Mouse (Mus musculus): ENCODE results near the gene Vmn1r192. TPM values are rescaled to one million over a fixed set of nuclear protein-coding genes. Genes with fewer than 3 reads are reported as not detected.
"Not testable (repeated sequence)": the region's sequence is repeated elsewhere in the genome, so short reads cannot be mapped to it uniquely, and the experiment has no call there.

Gene Vmn1r192
- total RNA-seq (2014; fragmentation: Nextera tagmentation) = not detected in 2 replicates
- total RNA-seq (2017) = 0.11 and 0.12 TPM in 2 replicates
- polyA plus RNA-seq (2012) = not detected in 2 replicates

- ATAC-seq (ENCODE audit: extremely low read depth, insufficient number of reproducible peaks, low FRiP score, poor library complexity, severe bottlenecking) (no peak), DNase-seq (ENCODE audit: low spot score) (no peak)
- Histone ChIP-seq H3K9me3 (replicated peaks) (no peaks in the 10 kb centered on the region), H3K4me1 (ENCODE audit: insufficient read depth, low read depth, low read length) (no peaks in the 10 kb centered on the region), H3K36me3 (replicated peaks) (no peaks in the 10 kb centered on the region), H3K4me3 (ENCODE audit: low read depth, low read length) (no peak within 1 kb of the TSS), H3K27me3 (ENCODE audit: insufficient read depth, low read length) (no peaks in the 10 kb centered on the region)
- TF ChIP-seq POLR2AphosphoS5 (IDR thresholded peaks at IDR 0.05; ENCODE audit: insufficient replicate concordance, low read depth, low read length) = no peak
- no peak for TF ChIP-seq GATA1 (IDR thresholded peaks at IDR 0.05; ENCODE audit: borderline replicate concordance, low read length)
- TF ChIP-seq TAL1 (conservative IDR thresholded peaks at IDR 0.05; ENCODE audit: low read depth, low read length) = no peak
- TF ChIP-seq CTCF (IDR thresholded peaks at IDR 0.05; ENCODE audit: low read depth, low read length) = no peak
- TF ChIP-seq GATA2 (IDR thresholded peaks at IDR 0.05; ENCODE audit: borderline replicate concordance, low read depth, low read length) = no peak
Observed at GRCm38 (mm10) chr13:22191041-22191440, at the start of gene Vmn1r192. Gene Vmn1r192 (minus strand): TSS chr13:22191141.

DNA sequence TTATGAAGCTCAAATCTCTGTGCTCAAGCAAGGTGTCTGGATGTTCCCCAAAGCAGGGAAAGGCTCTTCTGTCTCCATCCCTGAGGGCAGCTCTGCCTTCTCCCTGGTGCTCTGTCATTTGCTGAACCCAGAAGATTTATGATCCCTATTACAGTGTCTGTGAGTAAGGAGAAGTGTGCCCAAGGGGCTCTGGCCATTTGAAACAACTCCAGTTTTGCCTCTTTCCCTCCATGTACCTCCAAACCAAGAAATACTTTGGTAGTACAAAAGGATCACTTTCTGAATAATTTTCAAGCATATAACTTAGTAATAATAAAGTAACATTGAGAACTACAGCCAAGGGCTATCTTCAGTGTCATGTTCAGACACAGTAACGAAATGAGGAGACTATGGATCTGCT is 32.1 kb upstream of the Vmn1r192 start, which contains the start of gene Vmn1r193:
Gene Vmn1r193, minus strand, starts transcription at position 101 of the 400 bp plus-strand sequence.
- DNase-seq (ENCODE audit: low spot score); H3K27me3 ChIP-seq (ENCODE audit: insufficient read depth, low read length); H3K36me3 ChIP-seq (replicated peaks); H3K4me1 ChIP-seq (ENCODE audit: insufficient read depth, low read depth, low read length); H3K9me3 ChIP-seq (replicated peaks); H3K4me3 ChIP-seq (ENCODE audit: low read depth, low read length); ATAC-seq (ENCODE audit: extremely low read depth, insufficient number of reproducible peaks, low FRiP score, poor library complexity, severe bottlenecking): not testable (repeated sequence)

GRCm38 (mm10) chr13:22192756-22193155 is 1.8 kb upstream of the Vmn1r192 start:
- H3K27me3 ChIP-seq (ENCODE audit: insufficient read depth, low read length); ATAC-seq (ENCODE audit: extremely low read depth, insufficient number of reproducible peaks, low FRiP score, poor library complexity, severe bottlenecking); H3K36me3 ChIP-seq (replicated peaks); H3K4me3 ChIP-seq (ENCODE audit: low read depth, low read length); DNase-seq (ENCODE audit: low spot score); H3K9me3 ChIP-seq (replicated peaks); H3K4me1 ChIP-seq (ENCODE audit: insufficient read depth, low read depth, low read length): not testable (repeated sequence)

DNA sequence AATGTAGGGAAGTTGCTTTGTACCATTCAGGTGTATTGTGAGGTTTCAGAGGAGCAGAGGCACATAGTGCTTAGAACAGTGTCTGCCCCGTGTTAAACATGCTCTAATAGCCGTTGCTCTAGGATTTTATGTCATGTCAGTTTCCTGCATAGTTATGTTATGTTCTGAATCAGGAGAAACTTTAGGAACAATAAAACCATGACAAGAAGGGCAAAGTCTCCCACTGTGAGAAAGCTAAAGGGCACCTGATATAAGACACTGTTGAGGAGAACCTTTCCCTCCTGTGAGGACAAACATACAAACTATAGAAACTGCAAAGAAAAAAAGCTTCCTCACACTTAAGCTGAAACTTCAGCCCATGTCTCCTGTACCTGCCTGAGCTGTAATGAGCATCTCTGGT is 556 bp downstream of the Vmn1r192 start:
- TF ChIP-seq GATA1 (IDR thresholded peaks at IDR 0.05; ENCODE audit: borderline replicate concordance, low read length) (no peak), GATA2 (IDR thresholded peaks at IDR 0.05; ENCODE audit: borderline replicate concordance, low read depth, low read length) (no peak), CTCF (IDR thresholded peaks at IDR 0.05; ENCODE audit: low read depth, low read length) (no peak), POLR2AphosphoS5 (IDR thresholded peaks at IDR 0.05; ENCODE audit: insufficient replicate concordance, low read depth, low read length) (no peak), TAL1 (conservative IDR thresholded peaks at IDR 0.05; ENCODE audit: low read depth, low read length) (no peak)
- no peaks in the 10 kb centered on the region for H3K27me3 ChIP-seq (ENCODE audit: insufficient read depth, low read length)
- H3K4me3 ChIP-seq (ENCODE audit: low read depth, low read length) = no peak overlapping the region
- DNase-seq (ENCODE audit: low spot score) (no peak), ATAC-seq (ENCODE audit: extremely low read depth, insufficient number of reproducible peaks, low FRiP score, poor library complexity, severe bottlenecking) (no peak)
- H3K4me1 ChIP-seq (ENCODE audit: insufficient read depth, low read depth, low read length) = no peaks in the 10 kb centered on the region
- H3K36me3 ChIP-seq (replicated peaks) = no peaks in the 10 kb centered on the region
- H3K9me3 ChIP-seq (replicated peaks) = no peaks in the 10 kb centered on the region

DNA sequence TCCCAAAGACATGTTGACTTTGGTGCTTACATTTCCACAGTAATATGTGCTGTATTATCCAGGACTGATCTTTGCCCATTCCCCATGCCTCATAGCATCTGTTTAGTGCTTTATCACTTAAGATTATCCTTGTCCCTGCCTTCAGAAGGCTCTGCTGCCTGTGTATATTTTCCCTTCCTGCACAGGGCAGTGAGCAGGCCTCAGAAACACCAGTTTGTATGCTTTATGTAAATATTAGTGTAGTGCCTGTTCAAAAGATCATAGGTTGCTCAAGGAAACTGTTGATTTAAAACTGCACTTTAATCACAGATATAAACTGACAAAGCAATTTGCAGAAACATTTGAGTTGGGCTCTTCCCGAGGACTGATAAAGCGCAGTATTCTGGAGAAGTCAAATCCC is 1.6 kb downstream of the Vmn1r192 start:
- no peak for DNase-seq (ENCODE audit: low spot score)
- no peak for TF ChIP-seq CTCF (IDR thresholded peaks at IDR 0.05; ENCODE audit: low read depth, low read length)
- no peak for TF ChIP-seq TAL1 (conservative IDR thresholded peaks at IDR 0.05; ENCODE audit: low read depth, low read length)
- no peak for TF ChIP-seq GATA2 (IDR thresholded peaks at IDR 0.05; ENCODE audit: borderline replicate concordance, low read depth, low read length)
- no peak for TF ChIP-seq GATA1 (IDR thresholded peaks at IDR 0.05; ENCODE audit: borderline replicate concordance, low read length)
- TF ChIP-seq POLR2AphosphoS5 (IDR thresholded peaks at IDR 0.05; ENCODE audit: insufficient replicate concordance, low read depth, low read length) = no peak
- H3K4me1 ChIP-seq (ENCODE audit: insufficient read depth, low read depth, low read length) = no peaks in the 10 kb centered on the region
- H3K27me3 ChIP-seq (ENCODE audit: insufficient read depth, low read length) = no peaks in the 10 kb centered on the region
- ATAC-seq (ENCODE audit: extremely low read depth, insufficient number of reproducible peaks, low FRiP score, poor library complexity, severe bottlenecking) = no peak
- no peak overlapping the region for H3K4me3 ChIP-seq (ENCODE audit: low read depth, low read length)
- H3K9me3 ChIP-seq (replicated peaks) = no peaks in the 10 kb centered on the region
- no peaks in the 10 kb centered on the region for H3K36me3 ChIP-seq (replicated peaks)

GRCm38 (mm10) chr13:22183869-22184268 is 7.1 kb downstream of the Vmn1r192 start, which contains the start of gene Vmn1r191:
Gene Vmn1r191 (minus strand): TSS chr13:22183969.
- Histone ChIP-seq H3K27me3 (ENCODE audit: insufficient read depth, low read length) (0 out of 2 replicates have a peak, but pooled peaks cover 5% of the 10 kb centered on the region), H3K36me3 (replicated peaks) (no peaks in the 10 kb centered on the region), H3K4me1 (ENCODE audit: insufficient read depth, low read depth, low read length) (no peaks in the 10 kb centered on the region), H3K4me3 (ENCODE audit: low read depth, low read length) (no peak within 1 kb of the TSS), H3K9me3 (replicated peaks) (no peaks in the 10 kb centered on the region)
- ATAC-seq (ENCODE audit: extremely low read depth, insufficient number of reproducible peaks, low FRiP score, poor library complexity, severe bottlenecking) (no peak), DNase-seq (ENCODE audit: low spot score) (no peak)
- TF ChIP-seq TAL1 (conservative IDR thresholded peaks at IDR 0.05; ENCODE audit: low read depth, low read length) (no peak), POLR2AphosphoS5 (IDR thresholded peaks at IDR 0.05; ENCODE audit: insufficient replicate concordance, low read depth, low read length) (no peak), GATA2 (IDR thresholded peaks at IDR 0.05; ENCODE audit: borderline replicate concordance, low read depth, low read length) (no peak), GATA1 (IDR thresholded peaks at IDR 0.05; ENCODE audit: borderline replicate concordance, low read length) (no peak), CTCF (IDR thresholded peaks at IDR 0.05; ENCODE audit: low read depth, low read length) (no peak)

GRCm38 (mm10) chr13:22168416-22168815 is 22.5 kb downstream of the Vmn1r192 start:
- DNase-seq (ENCODE audit: low spot score) (no peak), ATAC-seq (ENCODE audit: extremely low read depth, insufficient number of reproducible peaks, low FRiP score, poor library complexity, severe bottlenecking) (no peak)
- Histone ChIP-seq H3K4me1 (ENCODE audit: insufficient read depth, low read depth, low read length) (no peaks in the 10 kb centered on the region), H3K9me3 (replicated peaks) (no peaks in the 10 kb centered on the region), H3K36me3 (replicated peaks) (no peaks in the 10 kb centered on the region), H3K4me3 (ENCODE audit: low read depth, low read length) (no peak overlapping the region), H3K27me3 (ENCODE audit: insufficient read depth, low read length) (peaks cover 5% of the 10 kb centered on the region; the same call in 1 of the 2 replicates)
- no peak for TF ChIP-seq CTCF (IDR thresholded peaks at IDR 0.05; ENCODE audit: low read depth, low read length)
- no peak for TF ChIP-seq TAL1 (conservative IDR thresholded peaks at IDR 0.05; ENCODE audit: low read depth, low read length)
- no peak for TF ChIP-seq GATA1 (IDR thresholded peaks at IDR 0.05; ENCODE audit: borderline replicate concordance, low read length)
- TF ChIP-seq POLR2AphosphoS5 (IDR thresholded peaks at IDR 0.05; ENCODE audit: insufficient replicate concordance, low read depth, low read length) = no peak
- no peak for TF ChIP-seq GATA2 (IDR thresholded peaks at IDR 0.05; ENCODE audit: borderline replicate concordance, low read depth, low read length)

GRCm38 (mm10) chr13:22136495-22137293 is 54.2 kb downstream of the Vmn1r192 start:
- not testable (repeated sequence) for H3K27me3 ChIP-seq (ENCODE audit: insufficient read depth, low read length); H3K4me3 ChIP-seq (ENCODE audit: low read depth, low read length); H3K36me3 ChIP-seq (replicated peaks); ATAC-seq (ENCODE audit: extremely low read depth, insufficient number of reproducible peaks, low FRiP score, poor library complexity, severe bottlenecking); H3K9me3 ChIP-seq (replicated peaks); H3K4me1 ChIP-seq (ENCODE audit: insufficient read depth, low read depth, low read length); DNase-seq (ENCODE audit: low spot score)

Data from G1E (cell line).